Comparison of ENCODE assay signal across 13 mouse cellular contexts in genomic region chr8:126988346-126989006, GRCm38 (mm10). TPM values are rescaled to one million over a fixed set of nuclear protein-coding genes. Genes with fewer than 3 reads are reported as not detected.
DNase-seq lines count a peak whose midpoint lies in the region; ATAC-seq lines count a peak whose summit lies in the region.
"Had no signal": no experiment of that assay in that cellular context is flagged by ENCODE, and none has a peak within 500 bp of the region (broad histone marks: within the 10 kb centered on the region; RNA-seq: fewer than 3 reads in every experiment).

No protein-coding gene starts in this region.

- WGBS in heart, embryonic 12.5 days, result 45% methylated on average over 16 of the region's 16 CpGs

- H3K27ac ChIP-seq in heart, embryonic 12.5 days (ENCODE audit: poor library complexity, severe bottlenecking), result no peak overlapping the region
- H3K27ac ChIP-seq: forebrain, embryonic 10.5 days; kidney, postnatal 0 days; limb, embryonic 15.5 days had no signal

- H3K9me3 ChIP-seq in heart, embryonic 12.5 days (replicated peaks), result peaks cover 6% of the 10 kb centered on the region; the same call in 1 of the 2 replicates
- H3K9me3 ChIP-seq: forebrain, embryonic 10.5 days; limb, embryonic 15.5 days had no signal

- H3K27me3 ChIP-seq in heart, embryonic 12.5 days (replicated peaks), result no peaks in the 10 kb centered on the region
- H3K27me3 ChIP-seq: limb, embryonic 15.5 days had no signal

- no peaks in the 10 kb centered on the region for H3K4me1 ChIP-seq in heart, embryonic 12.5 days (replicated peaks)
- H3K4me1 ChIP-seq: limb, embryonic 15.5 days had no signal

- no peak overlapping the region for H3K9ac ChIP-seq in heart, embryonic 12.5 days
- H3K9ac ChIP-seq: limb, embryonic 15.5 days; liver, postnatal 0 days had no signal

- no peak overlapping the region for H3K4me3 ChIP-seq in heart, embryonic 12.5 days
- H3K4me3 ChIP-seq: forebrain, embryonic 10.5 days; limb, embryonic 15.5 days had no signal

- H3K4me2 ChIP-seq in heart, embryonic 12.5 days, result peak overlapping the region; percentile 42
- H3K4me2 ChIP-seq: limb, embryonic 15.5 days had no signal

- H3K36me3 ChIP-seq in heart, embryonic 12.5 days, result no peaks in the 10 kb centered on the region
- H3K36me3 ChIP-seq: forebrain, embryonic 10.5 days; limb, embryonic 15.5 days had no signal

- DNase-seq in adrenal gland, postnatal 14 days, result peak; percentile 11
- DNase-seq in adrenal gland, adult 18-20 months (ENCODE audit: low spot score in 2 of 2), result no peak
- no peak for DNase-seq in heart, postnatal 36 days
- DNase-seq in left cerebral cortex, postnatal 4 days, result peak; percentile 69
- DNase-seq in left cerebral cortex, postnatal 25 days (ENCODE audit: low spot score in 2 of 2), result no peak
- peak; percentile 49 for DNase-seq in R1 (ENCODE audit: low read depth, low spot score)
- no peak for DNase-seq in right cerebral cortex, postnatal 36 days (ENCODE audit: low spot score in 2 of 2)
- DNase-seq: liver, postnatal 0 days; thymus, postnatal 25 days had no signal

- ATAC-seq in heart, embryonic 12.5 days (ENCODE audit: insufficient number of reproducible peaks, low FRiP score), result 0 out of 2 replicates have a peak, but pooled peaks have one; percentile 6
- ATAC-seq: liver, postnatal 0 days had no signal

- intact Hi-C loops in heart, postnatal 36 days (cut with DNase I), result no loop called here
- intact Hi-C loops in left cerebral cortex, postnatal 4 days (cut with DNase I), result loop anchor here (5.0 kb wide), 1 partner anchor 189 kb away; no protein-coding TSS in a partner anchor
- intact Hi-C loops in left cerebral cortex, postnatal 25 days (cut with DNase I), result loop anchor here (5.0 kb wide), 1 partner anchor 74 kb away; the partner anchor contains the start of gene Pard3

RNA-seq across cellular contexts. Expression of gene Rbm34, which starts 17.6 kb away (rescaled TPM):
- total RNA-seq in adrenal gland, postnatal 14 days (2021), result 14.1 and 16.0 TPM in 2 replicates
- total RNA-seq in adrenal gland, adult 18-20 months (2021), result 10 to 100 TPM; 10.8 to 11.3 TPM
- polyA plus RNA-seq in heart, embryonic 12.5 days (2016; fragmentation: Nextera tagmentation; extraction: Ambion mirVana), result 16.8 and 17.9 TPM in 2 replicates
- 1 to 10 TPM; 3.1 to 3.4 TPM for total RNA-seq in heart, postnatal 36 days (2021)
- 10 to 100 TPM; 18.8 to 19.5 TPM for total RNA-seq in left cerebral cortex, postnatal 4 days (2021)
- total RNA-seq in left cerebral cortex, postnatal 25 days (2021), result 10 to 100 TPM; 13.2 to 14.2 TPM

RNA-seq across cellular contexts. Expression of gene Tomm20, which starts 42.8 kb away (rescaled TPM):
- 206 and 229 TPM in 2 replicates for total RNA-seq in adrenal gland, postnatal 14 days (2021)
- 100 to 1,000 TPM; 186 to 207 TPM for total RNA-seq in adrenal gland, adult 18-20 months (2021)
- polyA plus RNA-seq in heart, embryonic 12.5 days (2016; fragmentation: Nextera tagmentation; extraction: Ambion mirVana), result 211 TPM in 2 replicates
- total RNA-seq in heart, postnatal 36 days (2021), result 10 to 100 TPM; 81.7 to 91.3 TPM
- total RNA-seq in left cerebral cortex, postnatal 4 days (2021), result 100 to 1,000 TPM; 134 to 136 TPM
- total RNA-seq in left cerebral cortex, postnatal 25 days (2021), result 100 to 1,000 TPM; 174 to 189 TPM

Comparison
In these comparisons a context has a peak if more than half of its experiments do, and no peak if none do; other contexts are left out.
1. DNase-seq: peak in adrenal gland, postnatal 14 days (single experiment), left cerebral cortex, postnatal 4 days (single experiment) and R1 (single experiment); none in adrenal gland, adult 18-20 months (0 of 2), heart, postnatal 36 days (0 of 2), left cerebral cortex, postnatal 25 days (0 of 2) and right cerebral cortex, postnatal 36 days (0 of 2).